17 mouse cellular contexts compared by ENCODE assay signal in genomic region chr4:32798976-32799375, GRCm38 (mm10).
"Had no signal": no experiment of that assay in that cellular context is flagged by ENCODE, and none has a peak within 500 bp of the region (broad histone marks: within the 10 kb centered on the region; RNA-seq: fewer than 3 reads in every experiment).

No protein-coding gene starts in this region.

- ATAC-seq: intestine, postnatal 0 days; lung, postnatal 0 days had no signal

- H3K9me3 ChIP-seq: limb, embryonic 12.5 days; limb, embryonic 15.5 days; midbrain, embryonic 13.5 days; neural tube, embryonic 12.5 days; neural tube, embryonic 15.5 days; stomach, embryonic 15.5 days had no signal

- DNase-seq: kidney, adult 2 months; kidney, postnatal 10 days; kidney, postnatal 36 days; layer of hippocampus, postnatal 36 days; lung, embryonic 14.5 days; right cerebral cortex, adult 18-20 months; right cerebral cortex, postnatal 14 days; right cerebral cortex, postnatal 4 days; thymus, postnatal 25 days had no signal

- H3K36me3 ChIP-seq: limb, embryonic 15.5 days; neural tube, embryonic 15.5 days; stomach, embryonic 15.5 days had no signal

- H3K27me3 ChIP-seq: limb, embryonic 12.5 days; limb, embryonic 15.5 days; midbrain, embryonic 13.5 days; neural tube, embryonic 12.5 days; neural tube, embryonic 15.5 days; stomach, embryonic 15.5 days had no signal
